Mouse (Mus musculus) heart, embryonic 12.5 days (tissue): ENCODE results near the gene Pcnx. TPM values are rescaled to one million over a fixed set of nuclear protein-coding genes. Genes with fewer than 3 reads are reported as not detected.
A peak's percentile ranks its signal among the peaks of the same experiment; 100 is the strongest.

Experiments used
- ATAC-seq: fragments of 200-750 bp; cut with Nextera tagmentation; 2 replicates; pipeline ENCODE4 v1.8.0; 2017; ENCODE audit warnings: moderate TSS enrichment, moderate library complexity; ENCODE audit not compliant: insufficient number of reproducible peaks, low FRiP score
- H3K27ac ChIP-seq: fragments of 300-500 bp; sonication (generic); 2 replicates; pipeline ENCODE4 v1.5.1; 2016; ENCODE audit warnings: mild to moderate bottlenecking, moderate library complexity; ENCODE audit not compliant: poor library complexity, severe bottlenecking
- H3K27me3 ChIP-seq: fragments of 300-500 bp; sonication (generic); replicated peaks from 2 replicates; pipeline ENCODE4 v1.6.1; 2016; ENCODE audit warnings: mild to moderate bottlenecking, moderate library complexity
- H3K36me3 ChIP-seq: fragments of 300-500 bp; sonication (generic); 2 replicates; pipeline ENCODE4 v1.6.1; 2016; ENCODE audit warnings: mild to moderate bottlenecking, moderate library complexity
- H3K4me1 ChIP-seq: fragments of 300-500 bp; sonication (generic); replicated peaks from 2 replicates; pipeline ENCODE4 v1.6.1; 2016; ENCODE audit warnings: mild to moderate bottlenecking
- H3K4me2 ChIP-seq: fragments of 300-500 bp; sonication (generic); 2 replicates; pipeline ENCODE4 v1.6.1; 2016; ENCODE audit warnings: mild to moderate bottlenecking, moderate library complexity
- H3K4me3 ChIP-seq: fragments of 300-500 bp; sonication (generic); 2 replicates; pipeline ENCODE4 v1.5.1; 2016; ENCODE audit warnings: mild to moderate bottlenecking
- H3K9ac ChIP-seq: fragments of 300-500 bp; sonication (generic); 2 replicates; pipeline ENCODE4 v1.6.1; 2016; ENCODE audit warnings: mild to moderate bottlenecking, moderate library complexity
- H3K9me3 ChIP-seq: fragments of 300-500 bp; sonication (generic); replicated peaks from 2 replicates; pipeline ENCODE4 v1.6.1; 2016; ENCODE audit warnings: mild to moderate bottlenecking, moderate library complexity
- WGBS: fragments of 180-500 bp; shearing (Covaris S2); methylation state at CpG from one replicate; pipeline ENCODE4 v1.1.7; 2016; 5-methylcytosine and 5-hydroxymethylcytosine counted together
- polyA plus RNA-seq: library from polyadenylated mRNA; unstranded; fragments of >200 nt; fragmentation: Nextera tagmentation; extraction: Ambion mirVana; gene quantifications from 2 replicates; pipeline ENCODE4 v1.2.1, GENCODE M21; 2016

Gene Pcnx
- polyA plus RNA-seq, 1 experiment from 2014 or later, result 17.8 TPM

- no peak overlapping the region for H3K4me3 ChIP-seq
- no peak overlapping the region for H3K4me2 ChIP-seq
- H3K27ac ChIP-seq, result no peak overlapping the region
- WGBS, result 83% methylated on average over 5 of the region's 5 CpGs
- ATAC-seq, result no peak
- H3K36me3 ChIP-seq, result 0 out of 2 replicates have a peak, but pooled peaks cover 3% of the 10 kb centered on the region
- no peak overlapping the region for H3K9ac ChIP-seq
- H3K9me3 ChIP-seq, result no peaks in the 10 kb centered on the region
- H3K27me3 ChIP-seq, result no peaks in the 10 kb centered on the region
- peaks cover 26% of the 10 kb centered on the region for H3K4me1 ChIP-seq
Observed at GRCm38 (mm10) chr12:81927163-81927562, 67.3 kb downstream of the Pcnx start.

- 0 out of 2 replicates have a peak, but pooled peaks cover 3% of the 10 kb centered on the region for H3K36me3 ChIP-seq
- no peaks in the 10 kb centered on the region for H3K27me3 ChIP-seq
- H3K9me3 ChIP-seq, result no peaks in the 10 kb centered on the region
- no peak overlapping the region for H3K9ac ChIP-seq
- no peak overlapping the region for H3K27ac ChIP-seq
- ATAC-seq, result no peak
- 72% methylated on average over 19 of the region's 19 CpGs for WGBS
- no peak overlapping the region for H3K4me3 ChIP-seq
- peaks cover 24% of the 10 kb centered on the region for H3K4me1 ChIP-seq
- H3K4me2 ChIP-seq, result no peak overlapping the region
Observed at GRCm38 (mm10) chr12:81927643-81928381, 68.0 kb downstream of the Pcnx start.

- H3K27me3 ChIP-seq, result no peaks in the 10 kb centered on the region
- no peak overlapping the region for H3K9ac ChIP-seq
- H3K36me3 ChIP-seq, result peaks cover 4% of the 10 kb centered on the region; the same call in 1 of the 2 replicates
- no peak overlapping the region for H3K27ac ChIP-seq
- 84% methylated on average over 6 of the region's 6 CpGs for WGBS
- H3K4me1 ChIP-seq, result peaks cover 27% of the 10 kb centered on the region
- no peak for ATAC-seq
- H3K9me3 ChIP-seq, result no peaks in the 10 kb centered on the region
- H3K4me3 ChIP-seq, result no peak overlapping the region
- no peak overlapping the region for H3K4me2 ChIP-seq
Observed at GRCm38 (mm10) chr12:81928382-81928770, 68.6 kb downstream of the Pcnx start.

GRCm38 (mm10) chr12:81932015-81932414, 72.2 kb downstream of the Pcnx start:
- Histone ChIP-seq H3K4me3 (no peak overlapping the region), H3K4me2 (no peak overlapping the region; the same call in 1 of the 2 replicates), H3K27me3 (no peaks in the 10 kb centered on the region), H3K4me1 (peaks cover 36% of the 10 kb centered on the region), H3K9ac (no peak overlapping the region), H3K27ac (peak overlapping the region; percentile 30), H3K9me3 (no peaks in the 10 kb centered on the region), H3K36me3 (peaks cover 9% of the 10 kb centered on the region)
- ATAC-seq, result no peak
- WGBS, result 51% methylated on average over 13 of the region's 13 CpGs

GRCm38 (mm10) chr12:81933430-81933829, 73.6 kb downstream of the Pcnx start:
- H3K27ac ChIP-seq, result no peak overlapping the region
- H3K27me3 ChIP-seq, result no peaks in the 10 kb centered on the region
- no peak overlapping the region for H3K9ac ChIP-seq
- H3K36me3 ChIP-seq, result peaks cover 6% of the 10 kb centered on the region
- H3K4me1 ChIP-seq, result peaks cover 25% of the 10 kb centered on the region
- H3K4me3 ChIP-seq, result no peak overlapping the region
- no peaks in the 10 kb centered on the region for H3K9me3 ChIP-seq
- H3K4me2 ChIP-seq, result no peak overlapping the region
- ATAC-seq, result no peak
- 62% methylated on average over 5 of the region's 5 CpGs for WGBS

GRCm38 (mm10) chr12:81934510-81934909, 74.7 kb downstream of the Pcnx start:
- Histone ChIP-seq H3K36me3 (peaks cover 6% of the 10 kb centered on the region), H3K4me2 (no peak overlapping the region), H3K4me1 (peaks cover 25% of the 10 kb centered on the region), H3K27ac (no peak overlapping the region), H3K4me3 (no peak overlapping the region), H3K9ac (no peak overlapping the region), H3K27me3 (no peaks in the 10 kb centered on the region), H3K9me3 (no peaks in the 10 kb centered on the region)
- WGBS, result 85% methylated on average over 5 of the region's 5 CpGs
- no peak for ATAC-seq

GRCm38 (mm10) chr12:81936066-81936465, 76.2 kb downstream of the Pcnx start:
- H3K27me3 ChIP-seq, result no peaks in the 10 kb centered on the region
- H3K4me2 ChIP-seq, result no peak overlapping the region
- H3K36me3 ChIP-seq, result peaks cover 16% of the 10 kb centered on the region
- H3K9ac ChIP-seq, result no peak overlapping the region
- H3K9me3 ChIP-seq, result no peaks in the 10 kb centered on the region
- no peak overlapping the region for H3K4me3 ChIP-seq
- H3K27ac ChIP-seq, result no peak overlapping the region
- H3K4me1 ChIP-seq, result peaks cover 25% of the 10 kb centered on the region
- 70% methylated on average over 4 of the region's 4 CpGs for WGBS
- no peak for ATAC-seq

- Histone ChIP-seq H3K4me1 (peaks cover 16% of the 10 kb centered on the region), H3K9me3 (no peaks in the 10 kb centered on the region), H3K9ac (no peak overlapping the region), H3K4me3 (no peak overlapping the region), H3K27me3 (no peaks in the 10 kb centered on the region), H3K36me3 (peaks cover 12% of the 10 kb centered on the region), H3K27ac (no peak overlapping the region), H3K4me2 (no peak overlapping the region)
- 85% methylated on average over 9 of the region's 9 CpGs for WGBS
- ATAC-seq, result no peak
Observed at GRCm38 (mm10) chr12:81941191-81941590, 81.4 kb downstream of the Pcnx start.

GRCm38 (mm10) chr12:81943331-81944062, 83.7 kb downstream of the Pcnx start:
- H3K36me3 ChIP-seq, result peaks cover 15% of the 10 kb centered on the region
- H3K9ac ChIP-seq, result no peak overlapping the region
- H3K27me3 ChIP-seq, result no peaks in the 10 kb centered on the region
- H3K4me2 ChIP-seq, result no peak overlapping the region
- peaks cover 9% of the 10 kb centered on the region for H3K4me1 ChIP-seq
- 81% methylated on average over 12 of the region's 12 CpGs for WGBS
- ATAC-seq, result no peak
- H3K9me3 ChIP-seq, result no peaks in the 10 kb centered on the region
- no peak overlapping the region for H3K4me3 ChIP-seq
- H3K27ac ChIP-seq, result no peak overlapping the region; the same call in 1 of the 2 replicates

- WGBS, result 89% methylated on average over 6 of the region's 6 CpGs
- no peak for ATAC-seq
Observed at GRCm38 (mm10) chr12:81949026-81949425, 89.2 kb downstream of the Pcnx start.

GRCm38 (mm10) chr12:81950016-81950415, 90.2 kb downstream of the Pcnx start:
- no peaks in the 10 kb centered on the region for H3K27me3 ChIP-seq
- peaks cover 49% of the 10 kb centered on the region for H3K36me3 ChIP-seq
- H3K9ac ChIP-seq, result no peak overlapping the region
- 87% methylated on average over 2 of the region's 2 CpGs for WGBS
- no peaks in the 10 kb centered on the region for H3K9me3 ChIP-seq
- no peak overlapping the region for H3K4me2 ChIP-seq
- no peaks in the 10 kb centered on the region for H3K4me1 ChIP-seq
- ATAC-seq, result no peak
- no peak overlapping the region for H3K27ac ChIP-seq
- H3K4me3 ChIP-seq, result no peak overlapping the region

More at GRCm38 (mm10) chr12:81949026-81949425, 89.2 kb downstream of the Pcnx start:
- H3K27ac ChIP-seq, result no peak overlapping the region
- no peak overlapping the region for H3K9ac ChIP-seq
- H3K36me3 ChIP-seq, result peaks cover 47% of the 10 kb centered on the region
- H3K9me3 ChIP-seq, result no peaks in the 10 kb centered on the region
- peaks cover 2% of the 10 kb centered on the region; the same call in 1 of the 2 replicates for H3K4me1 ChIP-seq
- no peak overlapping the region for H3K4me3 ChIP-seq
- no peak overlapping the region for H3K4me2 ChIP-seq
- H3K27me3 ChIP-seq, result no peaks in the 10 kb centered on the region
